Mouse (Mus musculus): ENCODE measurements around the gene Mmachc. TPM values are rescaled to one million over a fixed set of nuclear protein-coding genes. Genes with fewer than 3 reads are reported as not detected.

The Mmachc gene
- polyA plus RNA-seq, 1 experiment from 2014 or later = 19.1 TPM

DNA sequence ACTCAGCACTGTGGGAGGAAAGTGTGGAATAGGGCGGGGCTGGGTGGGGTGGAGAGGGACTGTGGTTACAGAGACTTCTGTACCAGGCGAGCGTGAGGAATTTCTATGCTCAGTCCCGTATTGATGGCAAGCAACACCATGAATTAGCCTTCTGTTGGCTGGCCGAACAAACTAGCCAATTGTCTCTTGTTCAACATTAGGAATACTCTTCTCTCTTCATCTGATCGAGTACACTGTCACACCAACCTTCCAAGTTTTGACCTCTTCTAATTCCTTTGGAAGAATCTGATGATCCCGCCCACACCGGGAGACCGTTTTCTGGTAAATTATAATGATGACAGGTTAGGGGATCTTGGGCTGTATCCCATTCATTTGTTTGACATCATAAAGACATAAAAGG is 540 bp downstream of the Mmachc start:
- 14% methylated on average over 9 of the region's 9 CpGs for WGBS
- H3K27me3 ChIP-seq (ENCODE audit: control insufficient read depth, insufficient read depth, low read length) = no peaks in the 10 kb centered on the region
- no peak for ATAC-seq (ENCODE audit: insufficient number of reproducible peaks, insufficient read depth, low FRiP score, low read depth)
- no peaks in the 10 kb centered on the region for H3K36me3 ChIP-seq (ENCODE audit: control insufficient read depth, insufficient read depth, low read length)
- 0 out of 2 replicates have a peak, but pooled peaks cover 3% of the 10 kb centered on the region for H3K4me1 ChIP-seq (ENCODE audit: control insufficient read depth, insufficient read depth, low read length)
- H3K4me3 ChIP-seq (ENCODE audit: low read depth, low read length) = peak overlapping the region; percentile 64
- peak overlapping the region; percentile 37; the same call in 1 of the 2 replicates for H3K9ac ChIP-seq (replicated peaks; ENCODE audit: low read depth, low read length)
- H3K9me3 ChIP-seq (ENCODE audit: control insufficient read depth, low read depth, low read length) = no peaks in the 10 kb centered on the region
- peak overlapping the region; percentile 67 for H3K4me2 ChIP-seq (replicated peaks; ENCODE audit: low read depth, low read length)
- no peak overlapping the region for H3K27ac ChIP-seq (ENCODE audit: low read length)

DNA sequence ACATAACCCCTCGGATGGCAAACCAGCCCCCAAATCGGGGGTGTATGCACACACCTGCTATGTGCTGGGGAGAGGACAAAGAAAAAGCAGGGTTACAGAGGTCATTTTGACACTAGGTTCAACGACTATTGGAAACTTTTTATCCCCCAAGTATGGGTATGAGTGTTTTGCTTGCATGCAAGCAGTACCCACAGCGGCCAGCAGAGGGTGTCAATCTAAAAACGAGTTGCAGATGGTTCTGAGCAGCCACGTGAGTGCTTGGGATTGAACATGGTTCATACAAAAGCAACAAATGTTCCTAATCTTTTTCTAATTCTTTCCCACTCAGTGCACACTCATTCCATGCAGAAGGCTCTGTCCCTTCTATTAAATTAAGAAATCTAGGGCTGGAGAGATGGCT is 4.4 kb downstream of the Mmachc start:
- H3K9me3 ChIP-seq (ENCODE audit: control insufficient read depth, low read depth, low read length) = no peaks in the 10 kb centered on the region
- WGBS = 34% methylated on average over 6 of the region's 6 CpGs
- H3K27me3 ChIP-seq (ENCODE audit: control insufficient read depth, insufficient read depth, low read length) = no peaks in the 10 kb centered on the region
- H3K4me1 ChIP-seq (ENCODE audit: control insufficient read depth, insufficient read depth, low read length) = no peaks in the 10 kb centered on the region
- H3K4me3 ChIP-seq (ENCODE audit: low read depth, low read length) = no peak overlapping the region
- H3K27ac ChIP-seq (ENCODE audit: low read length) = no peak overlapping the region
- peaks cover 16% of the 10 kb centered on the region for H3K36me3 ChIP-seq (ENCODE audit: control insufficient read depth, insufficient read depth, low read length)
- no peak overlapping the region for H3K9ac ChIP-seq (replicated peaks; ENCODE audit: low read depth, low read length)
- ATAC-seq (ENCODE audit: insufficient number of reproducible peaks, insufficient read depth, low FRiP score, low read depth) = no peak
- H3K4me2 ChIP-seq (replicated peaks; ENCODE audit: low read depth, low read length) = no peak overlapping the region

DNA sequence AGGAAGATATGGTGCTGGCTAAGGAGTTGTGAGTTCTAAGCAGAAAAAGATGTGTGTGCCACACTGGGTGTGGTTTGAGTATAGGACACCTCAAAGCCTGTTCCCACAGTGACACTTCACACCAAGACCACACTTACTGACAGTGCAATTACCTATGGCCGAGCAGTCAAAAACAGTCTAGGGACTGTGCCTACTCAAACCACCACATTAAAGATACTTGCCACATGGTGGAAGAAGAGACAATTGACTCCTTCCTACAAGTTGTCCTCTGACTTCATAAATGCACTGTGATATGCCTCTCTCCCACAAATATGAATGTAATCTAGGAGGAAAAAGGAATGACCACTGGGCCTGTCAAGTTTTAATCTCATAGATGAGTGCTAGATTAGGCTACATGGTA is 7.2 kb downstream of the Mmachc start:
- H3K27ac ChIP-seq (ENCODE audit: low read length) = no peak overlapping the region
- H3K4me2 ChIP-seq (replicated peaks; ENCODE audit: low read depth, low read length) = no peak overlapping the region
- H3K9me3 ChIP-seq (ENCODE audit: control insufficient read depth, low read depth, low read length) = no peaks in the 10 kb centered on the region
- whole genome bisulfite sequencing = 83% methylated on average over 1 of the region's 1 CpGs
- no peaks in the 10 kb centered on the region for H3K27me3 ChIP-seq (ENCODE audit: control insufficient read depth, insufficient read depth, low read length)
- H3K9ac ChIP-seq (replicated peaks; ENCODE audit: low read depth, low read length) = no peak overlapping the region
- no peak for ATAC-seq (ENCODE audit: insufficient number of reproducible peaks, insufficient read depth, low FRiP score, low read depth)
- H3K36me3 ChIP-seq (ENCODE audit: control insufficient read depth, insufficient read depth, low read length) = peaks cover 32% of the 10 kb centered on the region
- H3K4me1 ChIP-seq (ENCODE audit: control insufficient read depth, insufficient read depth, low read length) = no peaks in the 10 kb centered on the region
- no peak overlapping the region for H3K4me3 ChIP-seq (ENCODE audit: low read depth, low read length)

DNA sequence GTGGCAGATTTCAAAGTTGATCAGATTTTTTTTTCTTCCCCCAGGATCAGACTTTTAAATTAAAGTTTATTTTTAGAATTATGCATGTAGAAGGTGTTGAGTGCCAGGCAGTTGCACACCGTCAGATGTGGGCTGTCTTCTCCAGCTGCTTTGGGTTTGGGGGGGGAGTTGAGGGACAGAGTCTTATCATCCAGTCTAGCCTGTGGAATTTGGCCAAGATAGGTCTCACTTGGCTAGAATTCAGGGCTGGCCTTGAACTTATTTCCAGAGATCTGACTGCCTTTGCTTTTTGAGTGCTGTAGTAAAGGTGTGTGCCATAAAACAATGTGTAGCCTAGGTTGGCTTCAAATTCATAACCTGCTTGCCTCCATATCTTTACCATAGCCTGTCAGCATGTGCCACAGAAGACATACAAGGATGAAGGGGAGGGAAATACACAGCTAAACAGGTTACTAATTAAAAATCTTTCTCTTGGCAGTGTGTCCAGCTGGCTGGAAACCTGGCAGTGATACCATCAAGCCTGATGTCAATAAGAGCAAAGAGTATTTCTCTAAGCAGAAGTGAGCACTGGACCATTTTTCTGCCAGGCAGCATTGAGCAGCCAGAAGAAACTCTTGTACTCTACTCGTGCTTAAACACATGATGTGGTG is 9.4 kb downstream of the Mmachc start:
- H3K36me3 ChIP-seq (ENCODE audit: control insufficient read depth, insufficient read depth, low read length) = peaks cover 48% of the 10 kb centered on the region
- WGBS = 84% methylated on average over 2 of the region's 2 CpGs
- no peaks in the 10 kb centered on the region for H3K4me1 ChIP-seq (ENCODE audit: control insufficient read depth, insufficient read depth, low read length)
- H3K9ac ChIP-seq (replicated peaks; ENCODE audit: low read depth, low read length) = no peak overlapping the region
- no peaks in the 10 kb centered on the region for H3K9me3 ChIP-seq (ENCODE audit: control insufficient read depth, low read depth, low read length)
- no peaks in the 10 kb centered on the region for H3K27me3 ChIP-seq (ENCODE audit: control insufficient read depth, insufficient read depth, low read length)
- no peak for ATAC-seq (ENCODE audit: insufficient number of reproducible peaks, insufficient read depth, low FRiP score, low read depth)
- no peak overlapping the region for H3K4me3 ChIP-seq (ENCODE audit: low read depth, low read length)
- H3K4me2 ChIP-seq (replicated peaks; ENCODE audit: low read depth, low read length) = no peak overlapping the region
- no peak overlapping the region for H3K27ac ChIP-seq (ENCODE audit: low read length)

DNA sequence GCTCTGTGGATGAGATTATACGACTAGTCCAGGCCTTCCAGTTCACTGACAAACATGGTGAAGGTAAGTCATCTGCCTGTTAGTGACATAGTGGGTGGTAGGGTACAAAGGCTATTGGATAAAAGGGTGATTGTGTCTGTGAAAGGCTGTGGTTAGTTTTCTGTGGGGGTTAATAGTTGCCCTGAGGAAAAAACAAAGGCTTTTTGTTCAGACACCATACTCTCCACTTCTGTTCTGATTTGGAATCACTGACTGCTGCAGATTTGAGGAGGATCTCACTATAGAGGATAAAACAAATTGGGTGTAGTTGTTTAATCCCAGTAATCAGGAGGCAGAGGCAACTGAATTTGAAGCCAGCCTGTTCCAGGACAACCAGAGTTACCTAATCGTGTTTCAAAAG is 14.4 kb downstream of the Mmachc start:
- 78% methylated on average over 2 of the region's 2 CpGs for WGBS
- Histone ChIP-seq H3K4me1 (ENCODE audit: control insufficient read depth, insufficient read depth, low read length) (no peaks in the 10 kb centered on the region), H3K36me3 (ENCODE audit: control insufficient read depth, insufficient read depth, low read length) (peaks cover 76% of the 10 kb centered on the region), H3K9ac (replicated peaks; ENCODE audit: low read depth, low read length) (no peak overlapping the region), H3K27ac (ENCODE audit: low read length) (no peak overlapping the region), H3K9me3 (ENCODE audit: control insufficient read depth, low read depth, low read length) (no peaks in the 10 kb centered on the region), H3K4me3 (ENCODE audit: low read depth, low read length) (no peak overlapping the region), H3K4me2 (replicated peaks; ENCODE audit: low read depth, low read length) (no peak overlapping the region), H3K27me3 (ENCODE audit: control insufficient read depth, insufficient read depth, low read length) (no peaks in the 10 kb centered on the region)
- no peak for ATAC-seq (ENCODE audit: insufficient number of reproducible peaks, insufficient read depth, low FRiP score, low read depth)

DNA sequence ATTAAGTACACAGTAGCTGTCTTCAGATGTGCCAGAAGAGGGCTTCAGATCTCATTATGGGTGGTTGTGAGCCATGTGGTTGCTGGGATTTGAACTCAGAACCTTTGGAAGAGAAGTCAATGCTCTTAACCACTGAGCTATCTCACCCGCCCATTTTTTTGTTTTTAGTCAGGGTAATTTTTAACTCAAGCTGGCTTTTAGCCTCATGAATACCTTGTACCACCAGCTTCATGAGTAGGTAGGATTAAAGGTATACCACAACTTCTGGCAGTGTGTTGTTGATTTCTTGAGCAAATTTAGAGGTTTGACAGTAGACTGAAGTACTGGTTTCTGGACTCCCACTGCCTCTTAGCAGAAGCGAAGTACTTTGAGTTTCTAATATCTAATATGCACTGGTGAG is 16.1 kb downstream of the Mmachc start:
- H3K27ac ChIP-seq (ENCODE audit: low read length) = no peak overlapping the region
- peaks cover 67% of the 10 kb centered on the region for H3K36me3 ChIP-seq (ENCODE audit: control insufficient read depth, insufficient read depth, low read length)
- no peak overlapping the region for H3K9ac ChIP-seq (replicated peaks; ENCODE audit: low read depth, low read length)
- ATAC-seq (ENCODE audit: insufficient number of reproducible peaks, insufficient read depth, low FRiP score, low read depth) = no peak
- H3K4me1 ChIP-seq (ENCODE audit: control insufficient read depth, insufficient read depth, low read length) = peaks cover 5% of the 10 kb centered on the region; the same call in 1 of the 2 replicates
- H3K27me3 ChIP-seq (ENCODE audit: control insufficient read depth, insufficient read depth, low read length) = no peaks in the 10 kb centered on the region
- WGBS = 89% methylated on average over 2 of the region's 2 CpGs
- no peak overlapping the region for H3K4me2 ChIP-seq (replicated peaks; ENCODE audit: low read depth, low read length)
- H3K9me3 ChIP-seq (ENCODE audit: control insufficient read depth, low read depth, low read length) = no peaks in the 10 kb centered on the region
- H3K4me3 ChIP-seq (ENCODE audit: low read depth, low read length) = no peak overlapping the region

DNA sequence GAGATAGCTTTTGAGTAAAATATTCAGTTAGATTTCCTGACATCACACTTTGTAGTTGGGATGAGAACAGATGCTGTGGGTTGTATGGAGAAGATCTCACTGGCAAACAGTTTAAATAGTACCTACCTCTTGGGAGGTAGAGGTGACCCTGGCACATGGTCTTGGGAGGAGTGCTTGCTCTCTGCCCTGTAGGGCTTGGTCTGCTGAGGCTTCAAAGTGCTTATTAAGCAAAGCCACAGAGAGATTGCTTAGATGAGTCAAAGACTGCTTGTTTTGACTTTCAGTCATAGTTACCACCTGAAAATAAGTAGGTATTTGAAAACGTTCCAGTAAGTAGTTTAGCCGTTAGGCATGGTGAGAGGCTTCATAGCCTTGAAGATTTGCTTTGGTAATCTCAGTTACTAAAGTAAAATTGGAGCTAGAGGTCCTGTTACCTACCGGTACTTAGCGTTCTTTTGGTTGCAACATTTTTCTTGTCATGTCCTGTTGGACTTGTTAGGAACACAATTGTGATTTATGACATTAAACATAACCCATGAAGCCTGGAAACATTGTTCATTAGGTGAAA is 18.8 kb downstream of the Mmachc start:
- Histone ChIP-seq H3K36me3 (ENCODE audit: control insufficient read depth, insufficient read depth, low read length) (peaks cover 49% of the 10 kb centered on the region), H3K4me3 (ENCODE audit: low read depth, low read length) (no peak overlapping the region), H3K4me2 (replicated peaks; ENCODE audit: low read depth, low read length) (no peak overlapping the region), H3K27me3 (ENCODE audit: control insufficient read depth, insufficient read depth, low read length) (no peaks in the 10 kb centered on the region), H3K4me1 (ENCODE audit: control insufficient read depth, insufficient read depth, low read length) (peaks cover 12% of the 10 kb centered on the region; the same call in 1 of the 2 replicates), H3K9me3 (ENCODE audit: control insufficient read depth, low read depth, low read length) (no peaks in the 10 kb centered on the region), H3K27ac (ENCODE audit: low read length) (no peak overlapping the region), H3K9ac (replicated peaks; ENCODE audit: low read depth, low read length) (no peak overlapping the region)
- ATAC-seq (ENCODE audit: insufficient number of reproducible peaks, insufficient read depth, low FRiP score, low read depth) = no peak
- WGBS = 76% methylated on average over 4 of the region's 4 CpGs

DNA sequence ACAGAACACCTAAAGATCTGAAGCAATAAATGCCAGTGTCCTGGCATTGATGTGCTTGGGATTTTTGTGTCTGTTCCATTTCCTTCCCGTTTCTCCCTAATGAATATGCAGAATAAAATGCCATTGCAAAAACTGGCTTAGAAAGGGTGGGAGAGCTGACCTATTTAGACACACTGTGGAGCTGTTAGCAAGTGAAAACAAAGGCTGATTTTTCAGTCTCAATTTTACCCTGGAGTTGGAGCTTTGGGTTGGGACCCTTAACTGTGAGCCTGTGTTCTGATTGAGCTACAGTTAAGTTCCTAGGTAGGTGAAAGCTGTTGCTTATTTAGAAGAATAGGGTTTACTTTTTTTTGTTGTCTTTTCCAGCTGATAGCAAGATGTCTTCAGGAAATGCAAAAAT is 21.2 kb downstream of the Mmachc start:
- WGBS = 37% methylated on average over 1 of the region's 1 CpGs
- ATAC-seq (ENCODE audit: insufficient number of reproducible peaks, insufficient read depth, low FRiP score, low read depth) = no peak
- peak overlapping the region; percentile 79 for H3K4me2 ChIP-seq (replicated peaks; ENCODE audit: low read depth, low read length)

More for the DNA sequence above, 21.2 kb downstream of the Mmachc start:
- Histone ChIP-seq H3K9ac (replicated peaks; ENCODE audit: low read depth, low read length) (peak overlapping the region; percentile 66; the same call in 1 of the 2 replicates), H3K4me1 (ENCODE audit: control insufficient read depth, insufficient read depth, low read length) (peaks cover 12% of the 10 kb centered on the region; the same call in 1 of the 2 replicates), H3K27ac (ENCODE audit: low read length) (no peak overlapping the region), H3K4me3 (ENCODE audit: low read depth, low read length) (peak overlapping the region; percentile 73), H3K9me3 (ENCODE audit: control insufficient read depth, low read depth, low read length) (no peaks in the 10 kb centered on the region), H3K27me3 (ENCODE audit: control insufficient read depth, insufficient read depth, low read length) (no peaks in the 10 kb centered on the region), H3K36me3 (ENCODE audit: control insufficient read depth, insufficient read depth, low read length) (peaks cover 29% of the 10 kb centered on the region)
